Mouse (Mus musculus): ENCODE data around the gene Olfr547.
"Not testable (repeated sequence)": the region's sequence is repeated elsewhere in the genome, so short reads cannot be mapped to it uniquely, and the experiment has no call there.

The Olfr547 gene

DNA sequence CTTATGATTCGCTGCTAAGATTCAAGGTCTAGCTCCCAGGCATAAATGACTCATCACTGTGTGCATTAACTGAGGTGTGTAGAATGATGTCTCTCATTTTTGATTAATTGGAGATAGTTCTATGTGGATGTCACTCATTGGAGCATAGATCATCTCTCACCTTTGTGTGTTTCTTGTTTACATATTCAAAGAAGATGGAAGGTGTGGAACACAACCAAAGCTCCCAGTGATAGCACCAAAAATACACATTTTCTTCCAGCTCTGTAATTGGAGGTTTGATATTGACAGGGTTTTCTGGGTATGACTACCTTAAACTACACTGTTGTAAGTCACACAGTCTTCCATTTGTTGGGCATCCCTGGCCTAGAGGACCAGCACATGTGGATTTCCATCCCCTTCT is at the start of gene Olfr547:
Gene Olfr547, plus strand, starts transcription at position 301 of the 400 bp plus-strand sequence.
- no peak for DNase-seq (ENCODE audit: low spot score)

DNA sequence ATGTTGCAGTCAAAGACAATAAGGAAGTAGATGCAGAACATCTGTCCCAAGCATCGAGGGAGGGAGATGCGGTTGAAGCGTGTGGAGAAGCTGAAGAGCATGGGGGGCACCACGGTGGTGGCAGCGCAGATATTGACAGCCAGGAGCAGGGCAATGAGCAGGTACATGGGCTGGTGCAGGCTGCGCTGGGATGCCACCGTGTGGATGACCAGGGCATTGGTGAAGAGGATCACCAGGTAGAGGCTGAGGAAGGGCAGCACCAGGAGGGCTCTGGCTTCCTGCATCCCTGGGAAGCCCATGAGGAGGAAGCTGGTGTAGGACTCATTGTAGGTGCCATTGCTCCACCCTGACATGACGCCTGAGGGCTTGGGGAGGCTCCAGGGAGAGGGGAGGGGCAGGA is 49.8 kb upstream of the Olfr547 start:
- not testable (repeated sequence) for DNase-seq (ENCODE audit: low spot score)

DNA sequence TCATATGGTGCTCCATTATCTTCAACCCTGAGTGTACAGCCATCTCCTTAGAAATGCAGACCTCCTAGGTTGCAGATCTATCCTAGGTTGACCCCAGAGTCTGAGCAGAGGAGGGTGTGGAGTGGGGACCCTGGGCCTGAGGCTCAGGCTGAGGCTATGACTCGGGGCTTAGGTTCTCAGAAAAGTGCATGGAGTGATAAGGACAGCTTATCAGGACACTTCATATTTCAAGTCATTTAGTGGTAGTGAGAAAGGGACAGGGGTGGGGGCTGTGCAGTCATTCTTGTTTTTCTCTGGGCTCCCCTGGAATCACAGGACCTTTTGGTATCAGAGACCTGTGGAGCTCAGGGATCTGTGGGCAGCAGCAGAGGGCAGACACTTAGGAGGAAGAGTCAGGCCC is 48.4 kb upstream of the Olfr547 start:
- DNase-seq (ENCODE audit: low spot score), result no peak

DNA sequence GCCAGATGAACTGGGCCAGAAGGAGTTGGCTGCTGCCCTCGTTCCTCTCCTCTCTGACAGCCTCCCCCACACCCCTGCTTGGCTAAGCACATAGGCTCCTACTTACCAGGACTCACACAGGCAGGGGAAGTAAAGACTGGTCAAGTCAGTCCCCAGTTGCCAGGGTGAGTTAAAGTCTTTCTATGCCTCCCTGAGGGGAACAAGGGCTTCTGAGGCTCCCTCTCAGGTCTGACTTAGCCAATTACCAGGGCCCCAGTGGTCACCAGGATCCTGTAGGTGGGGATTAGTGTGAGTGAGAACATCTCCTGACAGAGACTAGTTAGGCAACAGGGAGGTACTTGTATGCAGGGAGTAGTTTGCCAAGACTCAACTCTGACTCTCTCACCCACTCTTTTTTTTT is 46.4 kb upstream of the Olfr547 start, which contains the start of gene Olfr544:
Gene Olfr544, minus strand, starts transcription at position 153 of the 400 bp plus-strand sequence.
- DNase-seq (ENCODE audit: low spot score), result no peak

DNA sequence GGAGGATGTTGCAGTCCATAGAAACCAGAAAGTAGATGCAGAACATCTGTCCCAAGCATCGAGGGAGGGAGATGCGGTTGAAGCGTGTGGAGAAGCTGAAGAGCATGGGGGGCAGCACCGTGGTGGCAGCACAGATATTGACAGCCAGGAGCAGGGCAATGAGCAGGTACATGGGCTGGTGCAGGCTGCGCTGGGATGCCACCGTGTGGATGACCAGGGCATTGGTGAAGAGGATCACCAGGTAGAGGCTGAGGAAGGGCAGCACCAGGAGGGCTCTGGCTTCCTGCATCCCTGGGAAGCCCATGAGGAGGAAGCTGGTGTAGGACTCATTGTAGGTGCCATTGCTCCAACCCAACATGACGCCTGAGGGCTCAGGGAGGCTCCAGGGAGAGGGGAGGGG is 40.1 kb upstream of the Olfr547 start:
- DNase-seq (ENCODE audit: low spot score), result not testable (repeated sequence)

DNA sequence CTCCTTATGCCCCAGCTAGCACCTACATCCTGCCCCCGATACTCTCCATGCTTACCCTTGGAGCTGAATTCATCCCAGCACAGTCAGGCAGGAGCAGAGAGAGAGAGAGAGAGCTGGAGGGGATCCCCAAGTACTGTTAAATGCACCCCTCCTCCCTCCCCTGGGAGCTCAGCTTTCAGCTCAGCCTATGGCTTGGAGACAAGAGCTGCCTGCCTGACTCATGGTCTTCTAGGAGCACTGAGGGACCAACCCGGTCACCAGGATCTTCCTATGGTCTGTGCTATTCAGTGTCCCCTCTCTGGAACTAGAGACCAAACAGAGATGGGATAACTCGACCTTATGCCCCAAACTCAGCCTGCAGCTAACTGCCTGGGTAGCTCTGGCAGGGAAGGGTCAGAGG is 35.1 kb upstream of the Olfr547 start, which contains the start of gene Olfr545:
Gene Olfr545, minus strand, starts transcription at position 101 of the 400 bp plus-strand sequence.
- no peak for DNase-seq (ENCODE audit: low spot score)

DNA sequence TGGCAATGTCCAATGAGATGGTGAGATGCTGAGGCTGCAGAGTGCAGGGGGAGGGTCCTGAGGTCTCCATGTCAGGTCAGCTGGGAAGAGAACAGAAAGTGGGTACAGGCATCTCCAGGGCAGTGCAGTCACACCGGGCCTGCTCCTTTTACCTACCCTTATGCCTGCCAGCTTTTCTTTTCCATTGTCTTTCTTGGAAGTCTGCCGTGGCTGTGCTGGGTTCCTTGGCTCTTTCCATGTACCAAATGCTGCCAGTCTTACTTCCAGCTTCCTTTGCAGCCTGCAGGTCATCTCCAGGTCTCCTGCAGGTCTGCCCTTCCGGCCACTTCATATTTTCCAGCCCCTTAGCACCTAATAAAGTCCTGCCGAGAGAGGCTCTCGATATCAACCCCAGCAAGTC is 32.6 kb upstream of the Olfr547 start:
- DNase-seq (ENCODE audit: low spot score), result no peak

DNA sequence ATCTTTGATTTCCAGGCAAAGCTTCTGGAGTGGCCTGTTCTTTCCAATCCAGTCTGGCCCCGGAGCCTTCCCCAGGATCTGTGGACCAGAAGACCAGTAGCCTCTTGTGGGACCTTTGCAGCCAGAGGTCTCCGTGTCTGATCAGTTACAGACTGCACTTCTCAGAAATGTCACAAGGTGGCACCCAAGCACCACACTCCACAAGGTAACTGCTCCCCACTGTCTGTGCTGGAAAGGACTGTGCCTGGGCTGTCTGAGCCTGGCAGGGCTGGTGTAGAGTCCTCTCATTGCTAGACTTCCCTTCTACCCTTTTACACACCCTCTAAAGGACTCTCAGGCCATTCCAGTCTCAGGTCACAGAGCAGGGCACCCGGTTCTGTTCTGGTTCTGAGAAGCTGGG is 27.7 kb upstream of the Olfr547 start:
- DNase-seq (ENCODE audit: low spot score), result peak; percentile 88

DNA sequence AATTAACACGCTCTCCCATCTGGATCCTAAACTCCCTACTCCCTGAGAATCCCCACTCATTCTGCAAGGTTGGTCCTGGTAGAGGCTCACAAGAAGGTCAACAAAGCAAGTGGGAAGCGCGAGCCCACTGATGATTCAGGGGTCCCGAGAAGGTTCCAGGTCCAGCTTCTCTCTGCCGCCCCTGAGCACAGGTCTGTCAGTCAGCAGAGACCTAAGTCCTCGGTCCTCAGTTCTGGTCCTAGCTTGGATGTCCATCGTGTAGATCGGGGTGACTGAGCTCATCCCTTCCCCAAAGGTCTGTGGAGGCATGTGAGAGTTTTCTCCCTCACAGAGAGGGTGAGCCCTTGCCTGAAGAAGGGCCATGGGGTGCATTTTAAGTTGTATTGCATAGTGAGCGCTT is 26.5 kb upstream of the Olfr547 start:
- no peak for DNase-seq (ENCODE audit: low spot score)

DNA sequence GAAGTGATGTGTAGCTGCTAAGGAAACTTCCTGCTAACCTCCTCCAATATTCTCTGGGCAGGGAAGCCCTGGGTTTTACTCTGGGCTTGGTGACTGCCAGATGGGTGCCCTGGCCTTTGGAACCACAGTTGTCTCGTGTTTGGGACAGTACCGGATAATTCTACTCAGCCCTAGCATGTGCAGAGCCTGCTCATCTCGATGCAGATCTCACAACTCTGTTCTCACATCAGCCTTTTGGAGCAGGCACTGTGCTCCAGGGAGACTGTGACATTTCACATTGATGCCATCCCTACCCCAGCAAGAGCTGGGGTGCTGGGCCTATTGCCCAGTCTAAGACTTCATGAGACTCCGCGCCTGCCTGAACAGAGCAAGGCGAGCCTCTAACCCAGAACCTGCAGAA is 25.9 kb upstream of the Olfr547 start:
- DNase-seq (ENCODE audit: low spot score), result no peak

DNA sequence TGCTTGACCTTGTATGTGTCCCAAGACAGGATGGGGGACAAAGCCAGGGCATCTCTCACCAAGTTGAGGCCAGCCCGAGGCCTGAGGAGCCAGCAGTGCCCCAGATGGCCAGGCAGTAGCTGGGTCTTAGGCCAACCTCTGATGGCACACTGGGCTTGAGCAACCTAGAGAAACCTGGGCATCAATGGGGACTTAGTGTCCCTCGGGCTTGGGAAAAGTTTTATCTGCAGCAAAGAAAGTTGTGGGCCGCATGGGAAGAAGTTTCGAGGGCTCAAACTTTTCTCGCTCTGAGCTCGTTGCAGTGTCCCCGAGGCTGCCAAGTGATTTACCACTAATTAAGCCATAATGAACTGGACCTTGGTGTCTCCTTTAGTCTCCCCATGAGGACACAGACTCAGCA is 24.8 kb upstream of the Olfr547 start:
- no peak for DNase-seq (ENCODE audit: low spot score)

DNA sequence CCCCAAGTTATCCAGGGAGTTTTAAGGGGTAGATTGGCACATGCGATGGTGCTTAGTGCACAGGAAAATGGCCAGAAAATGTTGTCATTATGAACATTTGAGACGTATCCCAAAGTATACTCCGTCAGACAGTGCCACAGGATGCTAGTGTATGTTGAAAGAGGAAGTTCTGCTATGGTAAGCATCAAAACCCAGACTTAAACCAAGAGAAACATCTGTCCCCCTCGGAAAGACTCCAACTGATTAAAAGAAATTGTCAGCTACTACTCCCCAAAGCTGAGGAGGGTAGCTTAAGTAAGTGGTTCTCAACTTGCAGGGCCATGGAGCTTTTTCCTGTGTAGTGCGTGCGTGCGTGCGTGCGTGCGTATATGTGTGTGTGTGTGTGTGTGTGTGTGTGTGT is 22.6 kb upstream of the Olfr547 start:
- DNase-seq (ENCODE audit: low spot score), result no peak

DNA sequence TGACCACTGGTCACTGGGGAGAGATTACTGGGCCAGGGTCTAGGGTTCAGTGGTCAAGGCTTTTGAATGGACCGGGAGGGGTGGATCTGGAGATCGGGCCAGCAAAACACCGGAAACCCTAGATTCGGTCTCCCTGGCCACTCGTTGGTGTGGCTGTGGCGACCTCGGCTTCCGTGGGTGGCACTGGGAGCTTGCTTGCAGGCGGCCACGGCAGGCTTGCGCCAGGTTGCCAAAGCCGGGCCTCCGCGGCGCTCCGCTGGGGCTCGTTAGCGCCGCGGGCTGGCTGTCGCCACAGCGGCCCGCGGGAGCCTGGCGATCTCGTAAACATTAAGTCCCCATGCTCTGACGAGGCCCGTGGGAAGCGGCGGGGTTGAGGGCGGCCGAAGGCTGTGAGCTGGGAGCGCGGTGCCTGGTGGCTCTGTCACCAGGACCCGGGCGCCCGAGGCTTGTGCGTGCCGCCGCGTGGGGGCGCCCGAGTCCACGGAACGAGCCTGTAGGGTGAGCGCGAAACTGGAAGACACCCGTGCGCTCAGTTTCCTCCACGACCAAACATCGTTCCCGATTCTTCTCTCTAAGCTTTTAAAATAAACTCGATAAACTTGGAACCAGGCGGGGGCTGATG is 21.6 kb upstream of the Olfr547 start:
- peak; percentile 91 for DNase-seq (ENCODE audit: low spot score)

DNA sequence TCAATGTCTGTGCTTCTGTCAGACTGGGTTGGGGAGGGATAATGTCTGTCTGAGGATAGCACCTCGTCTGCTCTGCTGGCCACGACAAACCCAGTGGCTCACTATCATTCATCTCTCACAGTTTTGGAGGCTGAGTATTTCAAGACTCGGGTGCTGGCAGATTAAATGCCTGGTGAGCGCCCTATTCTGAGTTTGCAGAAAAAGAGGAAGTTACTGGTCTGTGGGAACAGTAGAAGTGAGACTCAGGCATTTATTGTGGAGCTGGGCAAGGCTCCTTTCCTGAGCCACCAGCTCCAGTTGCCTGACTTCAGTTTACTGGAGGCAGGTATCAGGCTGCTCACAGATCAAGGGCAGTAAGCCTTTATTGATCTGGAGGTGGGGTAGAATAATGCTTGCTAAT is 20.4 kb upstream of the Olfr547 start:
- DNase-seq (ENCODE audit: low spot score), result no peak

DNA sequence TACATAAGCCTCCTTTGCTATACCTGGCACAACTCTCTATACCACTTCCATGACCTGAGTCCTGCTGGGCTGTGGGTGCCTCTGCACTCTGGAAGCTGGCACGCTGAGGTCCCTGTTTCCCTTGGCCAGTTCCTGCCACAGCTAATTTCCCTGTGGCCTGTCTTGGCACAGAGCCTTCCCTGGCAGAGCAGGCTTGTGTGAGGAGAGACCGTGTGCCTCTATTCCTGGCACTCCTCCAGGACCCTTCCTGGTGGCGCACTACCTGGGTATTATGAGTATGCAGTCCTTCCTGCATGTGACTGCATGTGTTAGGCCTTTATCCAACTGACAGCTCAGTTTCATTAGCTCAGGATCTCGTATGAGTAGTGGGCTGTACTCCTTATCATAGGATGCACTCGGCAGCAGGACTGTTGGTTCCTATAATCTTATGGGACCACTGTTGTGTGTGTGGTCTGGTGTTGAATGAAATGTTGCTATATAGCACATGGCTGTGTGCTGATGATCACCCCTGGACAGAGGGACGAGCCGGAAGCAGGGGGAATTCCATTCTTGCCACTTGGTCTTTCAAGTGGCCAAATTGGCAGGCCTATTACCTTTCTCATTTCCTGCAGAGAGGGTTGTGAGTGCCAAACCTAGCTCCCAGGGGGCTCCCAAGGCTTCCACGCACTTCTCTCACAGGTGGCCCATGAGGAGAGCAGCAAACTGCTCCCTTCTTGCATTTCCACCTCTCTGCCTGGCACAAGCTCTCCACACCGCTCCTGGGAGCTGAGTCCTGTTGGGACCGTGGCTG is 18.1 kb upstream of the Olfr547 start:
- no peak for DNase-seq (ENCODE audit: low spot score)

DNA sequence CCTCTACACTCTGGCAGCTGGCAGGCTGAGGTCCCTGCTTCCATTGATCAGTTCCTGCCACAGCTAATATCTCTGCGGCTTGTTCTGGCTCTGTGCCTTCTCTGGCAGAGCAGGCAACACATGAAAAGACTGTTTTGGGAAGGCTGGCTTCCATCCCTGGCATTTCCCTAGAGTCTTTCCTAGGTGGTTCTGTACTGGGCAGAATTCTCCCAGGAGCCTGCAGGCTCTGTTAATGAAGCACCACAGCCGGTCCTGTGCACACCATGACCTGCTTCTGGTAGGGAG is 17.6 kb upstream of the Olfr547 start:
- no peak for DNase-seq (ENCODE audit: low spot score)

DNA sequence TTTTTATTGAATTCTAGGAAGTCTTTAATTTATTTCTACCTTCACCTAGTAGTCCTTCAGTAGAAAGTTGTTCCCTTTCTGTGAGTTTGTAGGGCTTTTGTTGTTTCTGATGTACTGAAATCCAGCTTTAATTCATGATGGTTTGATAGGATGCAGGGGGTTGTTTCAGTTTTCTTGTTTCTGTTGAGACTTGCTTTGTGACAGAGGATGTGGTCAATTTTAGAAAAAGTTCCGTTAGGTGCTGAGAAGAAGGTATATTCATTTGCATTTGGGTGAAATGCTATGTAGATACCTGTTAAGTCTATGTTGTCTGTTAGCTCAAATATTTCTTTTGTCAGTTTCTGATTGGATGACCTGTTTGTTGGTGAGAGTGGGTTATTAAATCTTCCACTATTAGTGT is 5.5 kb upstream of the Olfr547 start:
- no peak for DNase-seq (ENCODE audit: low spot score)

DNA sequence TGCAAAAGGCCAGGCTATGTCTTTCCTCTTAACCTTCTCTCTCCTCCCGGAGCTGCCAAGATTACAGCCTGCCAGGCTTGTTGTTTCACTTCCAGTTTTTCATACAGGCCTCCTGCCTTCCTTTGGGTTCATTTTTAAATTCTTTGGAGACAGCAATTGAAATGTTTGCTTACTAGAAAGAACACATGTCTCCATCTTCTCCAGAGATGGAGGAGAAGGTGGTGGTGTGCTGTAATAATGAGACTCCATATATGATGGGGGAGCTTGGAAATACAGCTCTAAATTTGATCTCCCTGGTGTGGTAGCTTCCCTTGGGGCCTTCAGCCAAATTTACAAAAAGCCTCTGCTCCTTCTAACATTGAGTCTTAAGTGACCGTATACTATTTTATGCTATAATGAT is 6.0 kb downstream of the Olfr547 start, which contains the start of gene Olfr548-ps1:
Gene Olfr548-ps1, plus strand, starts transcription at position 301 of the 400 bp plus-strand sequence.
- no peak for DNase-seq (ENCODE audit: low spot score)

DNA sequence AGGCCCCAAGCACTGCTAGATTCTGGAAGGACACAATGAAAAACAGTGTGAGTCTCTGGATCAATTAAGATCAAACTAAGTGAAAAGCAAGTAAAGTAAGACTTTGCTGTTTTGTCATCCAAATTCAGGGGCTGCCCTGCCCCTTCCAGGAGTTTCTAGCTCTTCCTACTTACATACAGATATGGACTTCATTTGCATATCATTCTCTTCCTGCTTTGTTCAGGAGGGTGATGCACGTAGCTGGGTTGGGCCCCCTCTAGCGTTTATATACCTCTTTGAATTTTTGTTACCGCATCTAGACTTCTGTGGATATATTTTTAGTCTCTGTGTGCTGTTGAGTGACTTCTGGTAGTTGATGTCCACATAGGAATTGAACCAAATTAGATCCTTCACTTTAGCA is 6.7 kb downstream of the Olfr547 start:
- DNase-seq (ENCODE audit: low spot score), result no peak

DNA sequence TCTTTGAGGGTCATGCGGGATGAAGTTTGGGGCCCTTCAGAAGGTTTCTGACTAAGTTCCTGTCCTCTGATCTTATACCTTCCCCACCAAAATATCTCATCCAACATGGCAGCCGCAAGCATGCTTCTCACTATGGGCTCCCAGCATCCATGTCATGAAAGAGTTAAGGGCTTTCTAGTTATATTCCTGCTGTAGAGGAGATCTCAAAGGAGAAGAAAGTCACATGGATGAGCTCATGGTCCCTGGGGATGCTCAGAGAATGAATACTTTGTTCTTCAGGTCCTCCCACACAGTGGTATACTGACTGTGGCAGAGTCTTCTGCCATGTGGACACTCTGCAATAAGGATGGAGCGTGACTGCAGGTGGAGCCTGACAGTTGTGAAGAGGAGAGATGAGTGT is 15.0 kb downstream of the Olfr547 start, which contains the start of gene Olfr549:
Gene Olfr549, plus strand, starts transcription at position 301 of the 400 bp plus-strand sequence.
- DNase-seq (ENCODE audit: low spot score), result no peak

DNA sequence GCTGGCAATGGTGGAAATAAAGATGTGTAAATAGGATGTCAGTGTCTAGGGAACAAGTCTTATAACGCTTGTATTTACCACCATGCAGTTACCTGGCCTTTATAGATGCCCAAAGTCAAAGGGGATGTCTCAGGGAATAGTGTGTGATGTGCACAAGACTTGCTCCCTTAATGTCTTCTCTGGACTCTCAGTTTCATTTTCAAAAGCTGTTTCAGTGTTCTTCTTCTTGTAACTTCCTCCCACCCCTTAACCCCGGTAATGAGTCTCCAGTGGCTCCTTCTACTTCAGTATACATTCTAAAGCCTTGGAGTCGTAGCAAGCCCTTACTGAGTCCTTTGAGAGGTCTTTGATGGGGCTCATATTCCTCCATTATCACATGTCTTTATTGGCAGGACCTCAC is 18.7 kb downstream of the Olfr547 start:
- no peak for DNase-seq (ENCODE audit: low spot score)

DNA sequence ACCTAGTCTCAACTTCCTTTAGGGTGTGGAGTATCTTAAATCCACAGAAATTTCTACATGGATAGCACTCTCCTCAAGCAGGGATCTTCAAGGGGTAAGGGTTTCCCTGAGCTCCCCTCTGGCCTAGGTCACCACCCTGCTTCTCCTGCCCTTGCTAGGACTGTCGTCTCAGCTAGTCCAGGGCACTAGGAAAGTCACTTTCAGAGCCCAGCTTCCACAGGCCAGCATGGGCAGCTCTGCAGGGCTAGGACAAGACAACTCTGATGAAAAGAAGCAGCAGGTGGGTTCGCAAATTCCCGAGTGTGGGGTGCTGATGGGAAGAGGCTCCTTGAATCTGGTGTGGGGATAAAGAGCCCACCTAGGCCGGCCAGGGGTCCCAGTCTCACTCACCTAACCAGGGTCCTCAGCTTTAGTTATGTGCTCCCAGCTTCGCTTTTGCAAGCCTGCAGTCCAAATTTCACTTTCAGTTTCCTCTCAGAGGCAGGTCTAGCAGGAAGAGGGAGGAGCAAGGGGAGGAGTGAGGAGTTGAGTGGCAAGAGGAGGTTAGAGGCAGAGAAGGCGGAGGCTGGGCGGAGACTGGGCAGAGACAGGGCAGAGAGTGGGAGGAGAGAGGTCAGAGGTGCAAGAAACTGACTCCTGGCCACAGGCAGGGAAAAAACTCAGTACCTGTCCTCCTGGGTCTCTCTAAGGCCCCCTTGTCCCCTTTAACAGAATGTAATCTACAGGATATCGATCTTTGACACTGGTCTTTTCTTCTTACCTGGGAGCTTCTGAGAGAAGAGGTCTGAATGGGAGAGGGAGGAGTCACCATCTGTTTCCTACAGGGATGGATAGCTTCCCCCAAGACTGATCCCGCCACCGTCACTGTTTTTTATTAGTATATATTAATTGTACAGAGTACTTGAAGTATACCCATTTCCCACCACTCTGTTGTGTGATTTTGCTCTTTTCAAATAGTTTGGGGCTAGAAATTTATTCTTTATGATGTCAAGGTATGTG is 30.7 kb downstream of the Olfr547 start, which contains the start of gene Trim21:
Gene Trim21, minus strand, starts transcription at position 488 of the 999 bp plus-strand sequence.
- peak; percentile 85 for DNase-seq (ENCODE audit: low spot score)

Data from embryo, embryonic 10.5 days (tissue).